Mouse (Mus musculus): Measurements from ENCODE around the gene Dyx1c1.

DNA sequence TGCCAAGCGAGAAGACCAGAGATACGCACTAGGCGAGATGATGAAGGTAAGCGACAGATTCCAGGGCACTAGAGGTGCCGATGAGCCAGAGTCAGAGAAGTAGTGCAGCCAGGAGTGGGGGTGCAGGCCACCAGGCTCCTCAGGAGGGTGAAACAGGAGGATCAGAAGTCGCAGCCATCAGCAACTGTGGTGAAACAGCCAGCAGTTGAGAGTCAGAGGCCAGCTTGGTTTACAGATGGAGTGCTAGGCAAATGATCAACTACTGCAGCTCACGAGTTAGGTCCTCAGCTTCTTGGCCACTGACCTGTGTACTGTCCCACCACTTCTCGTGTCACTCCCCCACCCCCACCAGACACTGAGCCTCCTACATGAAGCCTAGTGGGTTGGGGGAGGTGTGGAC is 2.8 kb downstream of the Dyx1c1 start:
- no peak for TF ChIP-seq CTCF (IDR thresholded peaks at IDR 0.05; ENCODE audit: extremely low read depth, insufficient read depth, insufficient read length, insufficient replicate concordance)
- no peak for TF ChIP-seq POLR2A (IDR thresholded peaks at IDR 0.05; ENCODE audit: low read depth, low read length)

Data from spleen, adult 2 months (tissue).